21 mouse cellular contexts compared by ENCODE assay signal in genomic region chr1:62987561-62987960, GRCm38 (mm10).
A peak's percentile ranks its signal among the peaks of the same experiment; 100 is the strongest.
DNase-seq lines count a peak whose midpoint lies in the region.
"Had no signal": no experiment of that assay in that cellular context is flagged by ENCODE, and none has a peak within 500 bp of the region (broad histone marks: within the 10 kb centered on the region; RNA-seq: fewer than 3 reads in every experiment).

No protein-coding gene starts in this region.

- no peak overlapping the region for H3K27ac ChIP-seq in heart, embryonic 10.5 days
- H3K27ac ChIP-seq: forebrain, embryonic 10.5 days; forebrain, embryonic 13.5 days; heart, embryonic 15.5 days; hindbrain, embryonic 10.5 days; hindbrain, embryonic 13.5 days had no signal

- no peaks in the 10 kb centered on the region for H3K36me3 ChIP-seq in heart, embryonic 10.5 days
- H3K36me3 ChIP-seq: forebrain, embryonic 10.5 days; heart, embryonic 12.5 days; heart, embryonic 15.5 days; hindbrain, embryonic 10.5 days; hindbrain, embryonic 13.5 days had no signal

- 54% methylated on average over 2 of the region's 2 CpGs for WGBS in heart, embryonic 10.5 days

- H3K27me3 ChIP-seq in heart, embryonic 10.5 days (ENCODE audit: insufficient read depth, poor library complexity, severe bottlenecking), result no peaks in the 10 kb centered on the region
- H3K27me3 ChIP-seq: forebrain, embryonic 13.5 days; heart, embryonic 12.5 days; heart, embryonic 15.5 days; hindbrain, embryonic 13.5 days had no signal

- H3K9me3 ChIP-seq in heart, embryonic 10.5 days, result no peaks in the 10 kb centered on the region
- H3K9me3 ChIP-seq: forebrain, embryonic 10.5 days; forebrain, embryonic 13.5 days; heart, embryonic 12.5 days; heart, embryonic 15.5 days; hindbrain, embryonic 10.5 days; hindbrain, embryonic 13.5 days had no signal

- peaks cover 26% of the 10 kb centered on the region for H3K4me1 ChIP-seq in heart, embryonic 10.5 days
- H3K4me1 ChIP-seq: forebrain, embryonic 13.5 days; hindbrain, embryonic 13.5 days had no signal

- intact Hi-C loops in left cerebral cortex, postnatal 25 days (cut with DNase I), result loop anchor here (5.0 kb wide), 1 partner anchor 1805 kb away; no protein-coding TSS in a partner anchor

- H3K4me3 ChIP-seq in heart, embryonic 10.5 days, result no peak overlapping the region
- H3K4me3 ChIP-seq: forebrain, embryonic 10.5 days; forebrain, embryonic 13.5 days; heart, embryonic 12.5 days; heart, embryonic 15.5 days; hindbrain, embryonic 10.5 days; hindbrain, embryonic 13.5 days had no signal

- peak; percentile 13 for DNase-seq in adrenal gland, adult 8-10 months
- no peak for DNase-seq in adrenal gland, postnatal 10 days
- DNase-seq in heart, embryonic 10.5 days (ENCODE audit: low spot score), result peak; percentile 64
- DNase-seq in heart, adult 11 months, result no peak
- peak; percentile 83 for DNase-seq in 416B (ENCODE audit: low read depth)
- peak; percentile 58 for DNase-seq in Muller cell, postnatal 12 days (ENCODE audit: inconsistent ontology term)
- no peak for DNase-seq in thymus, postnatal 14 days
- no peak for DNase-seq in left cerebral cortex, postnatal 25 days (ENCODE audit: low spot score in 2 of 2)
- DNase-seq: cerebellum, adult 18-20 months; cerebellum, adult 9-10 months; cerebellum, postnatal 14 days; gastrocnemius, postnatal 10 days; gastrocnemius, postnatal 36 days; heart, postnatal 10 days; heart, postnatal 36 days had no signal

Comparison
In these comparisons a context has a peak if more than half of its experiments do, and no peak if none do; other contexts are left out.
1. DNase-seq: peak in adrenal gland, adult 8-10 months (single experiment), heart, embryonic 10.5 days (single experiment), 416B (single experiment) and Muller cell, postnatal 12 days (single experiment); none in adrenal gland, postnatal 10 days (single experiment), heart, adult 11 months (single experiment), thymus, postnatal 14 days (single experiment) and left cerebral cortex, postnatal 25 days (0 of 2).